Mouse (Mus musculus) megakaryocyte, embryonic 14.5 days (primary cell): ENCODE measurements around the gene Nubp2.

Source experiments
- FLI1 ChIP-seq: IDR thresholded peaks from 2 replicates; pipeline ENCODE4 v1.6.1; 2012; ENCODE audit warnings: low read length, inconsistent platforms, mixed read lengths
- GATA1 ChIP-seq: IDR thresholded peaks from 3 replicates; pipeline ENCODE4 v1.6.1; 2012; ENCODE audit warnings: mixed read lengths, low read length, inconsistent platforms, borderline replicate concordance

DNA sequence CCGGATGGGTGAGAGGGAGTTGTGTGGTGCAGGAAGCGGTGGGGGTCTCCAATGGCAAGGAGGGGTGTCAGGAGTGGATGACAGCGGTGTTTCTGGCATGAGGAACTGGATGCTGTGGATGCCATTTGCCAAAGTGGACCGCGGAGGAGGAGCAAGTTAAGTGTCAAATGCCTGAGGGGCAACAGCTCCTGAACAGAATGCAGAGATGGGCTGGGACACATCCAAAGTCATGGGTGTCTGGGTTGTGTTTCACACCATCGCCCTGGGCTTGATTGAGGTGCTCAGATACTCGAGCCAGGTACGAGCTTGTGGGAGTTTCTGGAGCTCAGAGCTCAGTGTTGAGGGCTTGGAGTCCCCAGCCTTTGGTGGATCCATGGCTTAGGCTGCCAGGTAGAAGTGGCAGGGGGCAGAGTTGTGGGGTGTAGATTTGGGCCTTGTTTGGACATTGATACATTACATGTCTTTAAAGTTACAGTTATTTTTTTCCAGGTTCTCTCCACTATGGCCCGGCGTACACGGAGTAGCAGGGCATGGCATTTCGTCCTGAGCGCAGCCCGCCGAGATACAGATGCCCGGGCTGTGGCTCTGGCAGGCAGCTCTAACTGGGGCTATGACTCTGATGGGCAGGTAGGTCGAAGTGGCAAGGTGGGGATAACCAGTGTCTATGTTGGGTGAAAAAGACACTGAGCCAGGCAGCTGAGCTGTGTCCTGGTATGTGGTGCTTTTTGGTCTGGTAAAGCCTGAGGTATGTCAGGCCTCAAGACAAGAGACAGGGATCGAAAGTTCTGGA lies 1.3 kb upstream of the Nubp2 start:
- TF ChIP-seq GATA1 (no peak), FLI1 (no peak)
